Mouse (Mus musculus) MEL (cell line): ENCODE data around the gene Fnbp1l. TPM values are rescaled to one million over a fixed set of nuclear protein-coding genes. Genes with fewer than 3 reads are reported as not detected.

Experiments used
- DNase-seq: peaks from one replicate; pipeline ENCODE4 v3.0.0; 2011; ENCODE audit warnings: low read depth, low spot score
- H3K27ac ChIP-seq: 2 replicates; pipeline ENCODE4 v1.5.1; 2012; ENCODE audit warnings: low read depth, mild to moderate bottlenecking, control low read depth, low read length, moderate library complexity; ENCODE audit not compliant: control insufficient read depth
- H3K27me3 ChIP-seq, 2 experiments: fragments of 150-350 bp in 1 of 2; sonication (generic) in 1 of 2; 2 replicates each; pipeline ENCODE4 v1.6.1; 2012; ENCODE audit warnings: low read length in 2 of 2, mild to moderate bottlenecking in 2 of 2, improper control_type of control experiment in 1 of 2, moderate library complexity in 1 of 2; ENCODE audit not compliant: insufficient read depth in 2 of 2, control insufficient read depth in 1 of 2
- H3K36me3 ChIP-seq, 2 experiments: 2 replicates each; pipeline ENCODE4 v1.6.1; 2012 to 2014; ENCODE audit warnings: low read length in 2 of 2, improper control_type of control experiment in 1 of 2, inconsistent platforms in 1 of 2, mild to moderate bottlenecking in 1 of 2; ENCODE audit not compliant: insufficient read depth in 2 of 2, control insufficient read depth in 1 of 2
- H3K4me1 ChIP-seq, 2 experiments: fragments of 150-350 bp in 1 of 2; sonication (generic) in 1 of 2; 2 replicates each; pipeline ENCODE4 v1.6.1; 2012; ENCODE audit warnings: low read length in 2 of 2, improper control_type of control experiment in 1 of 2, mild to moderate bottlenecking in 1 of 2; ENCODE audit not compliant: insufficient read depth in 2 of 2, control insufficient read depth in 1 of 2
- H3K4me3 ChIP-seq, 2 experiments: fragments of 150-350 bp in 1 of 2; sonication (generic) in 1 of 2; 2 replicates each; pipeline ENCODE4 v1.5.1; 2012; ENCODE audit warnings: low read depth in 2 of 2, low read length in 2 of 2, mild to moderate bottlenecking in 2 of 2, moderate library complexity in 2 of 2, control low read depth in 1 of 2, improper control_type of control experiment in 1 of 2; ENCODE audit not compliant: control insufficient read depth in 1 of 2, insufficient read depth in 1 of 2
- H3K79me2 ChIP-seq: 2 replicates; pipeline ENCODE4 v1.6.1; 2012; ENCODE audit warnings: mild to moderate bottlenecking, low read length, moderate library complexity; ENCODE audit not compliant: control insufficient read depth, poor library complexity, insufficient read depth
- H3K9ac ChIP-seq: 2 replicates; pipeline ENCODE4 v1.6.1; 2012; ENCODE audit warnings: low read depth, mild to moderate bottlenecking, control low read depth, low read length, moderate library complexity; ENCODE audit not compliant: control insufficient read depth, poor library complexity, severe bottlenecking
- H3K9me3 ChIP-seq: fragments of 150-350 bp; sonication (generic); replicated peaks from 2 replicates; pipeline ENCODE4 v1.6.1; 2012; ENCODE audit warnings: mild to moderate bottlenecking, low read length, improper control_type of control experiment, moderate library complexity; ENCODE audit not compliant: insufficient read depth
- BHLHE40 ChIP-seq: IDR thresholded peaks from 2 replicates; pipeline ENCODE4 v1.6.1; 2012; ENCODE audit warnings: low read depth, mild to moderate bottlenecking, inconsistent platforms, low read length, improper control_type of control experiment, borderline replicate concordance
- CHD1 ChIP-seq: IDR thresholded peaks from 2 replicates; pipeline ENCODE4 v1.6.1; 2012; ENCODE audit warnings: low read depth, mild to moderate bottlenecking, inconsistent platforms, low read length, improper control_type of control experiment
- CHD2 ChIP-seq: IDR thresholded peaks from 2 replicates; pipeline ENCODE4 v1.6.1; 2011; ENCODE audit warnings: low read length, improper control_type of control experiment
- EP300 ChIP-seq, 2 experiments: IDR thresholded peaks; 2 replicates each; pipeline ENCODE4 v1.6.1; 2011; ENCODE audit warnings: improper control_type of control experiment in 2 of 2, low read length in 2 of 2, low read depth in 1 of 2, mild to moderate bottlenecking in 1 of 2
- ETS1 ChIP-seq: IDR thresholded peaks from 2 replicates; pipeline ENCODE4 v1.6.1; 2012; ENCODE audit warnings: low read depth, mild to moderate bottlenecking, inconsistent platforms, low read length, improper control_type of control experiment, moderate library complexity
- GATA1 ChIP-seq: IDR thresholded peaks from 2 replicates; pipeline ENCODE4 v1.6.1; 2011; ENCODE audit warnings: low read depth, low read length, improper control_type of control experiment
- JUND ChIP-seq: IDR thresholded peaks from 2 replicates; pipeline ENCODE4 v1.6.1; 2011; ENCODE audit warnings: low read depth, mild to moderate bottlenecking, improper control_type of control experiment, low read length
- KAT2A ChIP-seq: conservative IDR thresholded peaks from 2 replicates; pipeline ENCODE4 v1.6.1; 2012; ENCODE audit warnings: low read depth, low read length, improper control_type of control experiment, inconsistent platforms
- MAFK ChIP-seq: IDR thresholded peaks from 2 replicates; pipeline ENCODE4 v1.6.1; 2011; ENCODE audit warnings: low read depth, mild to moderate bottlenecking, low read length, improper control_type of control experiment, borderline replicate concordance
- MAX ChIP-seq: IDR thresholded peaks from 2 replicates; pipeline ENCODE4 v1.6.1; 2011; ENCODE audit warnings: low read length, improper control_type of control experiment
- MAZ ChIP-seq: IDR thresholded peaks from 2 replicates; pipeline ENCODE4 v1.6.1; 2012; ENCODE audit warnings: low read depth, mild to moderate bottlenecking, inconsistent platforms, low read length, improper control_type of control experiment
- MEF2A ChIP-seq: IDR thresholded peaks from 2 replicates; pipeline ENCODE4 v1.6.1; 2014; ENCODE audit warnings: low read depth, mild to moderate bottlenecking, inconsistent platforms, low read length, improper control_type of control experiment; ENCODE audit not compliant: poor library complexity, insufficient replicate concordance, severe bottlenecking; ENCODE audit errors: extremely low read depth
- MXI1 ChIP-seq: IDR thresholded peaks from 2 replicates; pipeline ENCODE4 v1.6.1; 2011; ENCODE audit warnings: mild to moderate bottlenecking, low read depth, low read length, improper control_type of control experiment
- MYB ChIP-seq: IDR thresholded peaks from 2 replicates; pipeline ENCODE4 v1.6.1; 2011; ENCODE audit warnings: mild to moderate bottlenecking, low read depth, low read length, improper control_type of control experiment
- MYC ChIP-seq: IDR thresholded peaks from 2 replicates; pipeline ENCODE4 v1.6.1; 2011; ENCODE audit warnings: low read depth, mild to moderate bottlenecking, low read length, improper control_type of control experiment, moderate library complexity
- NELFE ChIP-seq: IDR thresholded peaks from 2 replicates; pipeline ENCODE4 v1.6.1; 2011; ENCODE audit warnings: low read depth, low read length, improper control_type of control experiment
- NRF1 ChIP-seq: IDR thresholded peaks from 2 replicates; pipeline ENCODE4 v1.6.1; 2014; ENCODE audit warnings: low read depth, mild to moderate bottlenecking, inconsistent platforms, low read length, improper control_type of control experiment, moderate library complexity; ENCODE audit not compliant: poor library complexity, insufficient read depth, severe bottlenecking
- RCOR1 ChIP-seq: IDR thresholded peaks from 2 replicates; pipeline ENCODE4 v1.6.1; 2012; ENCODE audit warnings: low read depth, mild to moderate bottlenecking, inconsistent platforms, low read length, improper control_type of control experiment
- TBP ChIP-seq: IDR thresholded peaks from 2 replicates; pipeline ENCODE4 v1.8.0; 2011; ENCODE audit warnings: low read depth, low read length, improper control_type of control experiment
- TCF12 ChIP-seq: IDR thresholded peaks from 2 replicates; pipeline ENCODE4 v1.6.1; 2014; ENCODE audit warnings: low read depth, mild to moderate bottlenecking, inconsistent platforms, low read length, improper control_type of control experiment, moderate library complexity
- UBTF ChIP-seq: IDR thresholded peaks from 2 replicates; pipeline ENCODE4 v1.6.1; 2012; ENCODE audit warnings: low read depth, mild to moderate bottlenecking, inconsistent platforms, low read length, improper control_type of control experiment, moderate library complexity, borderline replicate concordance; ENCODE audit not compliant: insufficient read depth
- USF2 ChIP-seq, 2 experiments: IDR thresholded peaks; 2 replicates each; pipeline ENCODE4 v1.6.1; 2011 to 2012; ENCODE audit warnings: improper control_type of control experiment in 2 of 2, low read length in 2 of 2, borderline replicate concordance in 1 of 2, inconsistent platforms in 1 of 2, low read depth in 1 of 2, mild to moderate bottlenecking in 1 of 2; ENCODE audit not compliant: insufficient read depth in 1 of 2
- ZKSCAN1 ChIP-seq: IDR thresholded peaks from 2 replicates; pipeline ENCODE4 v1.6.1; 2012; ENCODE audit warnings: low read depth, mild to moderate bottlenecking, inconsistent platforms, low read length, improper control_type of control experiment, moderate library complexity
- ZMIZ1 ChIP-seq: IDR thresholded peaks from 2 replicates; pipeline ENCODE4 v1.6.1; 2012; ENCODE audit warnings: low read depth, mild to moderate bottlenecking, inconsistent platforms, low read length, improper control_type of control experiment, moderate library complexity
- polyA plus RNA-seq, 2 experiments: library from polyadenylated mRNA; stranded (reverse) in 1 of 2; unstranded in 1 of 2; fragments of >175 nt in 1 of 2; fragments of >200 nt in 1 of 2; gene quantifications; 2 replicates each; pipeline versions ENCODE4 v1.2.1 to v1.2.4; 2012; ENCODE audit warnings: low replicate concordance in 2 of 2, low read depth in 1 of 2; ENCODE audit not compliant: insufficient read length in 2 of 2, insufficient read depth in 1 of 2, missing spikeins in 1 of 2
- total RNA-seq: library from RNA; depleted of rRNA; stranded (reverse); fragments of 300-350 nt; gene quantifications from 2 replicates; pipeline ENCODE4 v1.2.3, GENCODE M21; 2012

Gene Fnbp1l
- total and polyA plus RNA-seq, 3 experiments = not detected

GRCm38 (mm10) chr3:122540918-122541317 is 78.6 kb downstream of the Fnbp1l start:
- H3K36me3 ChIP-seq = no peaks in the 10 kb centered on the region
- no peaks in the 10 kb centered on the region for H3K4me1 ChIP-seq
- no peak overlapping the region for H3K9ac ChIP-seq
- TF ChIP-seq TBP (no peak), NRF1 (no peak), ETS1 (no peak), CHD1 (no peak), TCF12 (no peak), NELFE (no peak), USF2 (IDR thresholded peaks at IDR 0.05; ENCODE audit: borderline replicate concordance in 1 of 2, insufficient read depth in 1 of 2, low read depth in 1 of 2, low read length in 2 of 2) (no peak), MAX (no peak), MAZ (no peak), KAT2A (no peak), MXI1 (no peak), MEF2A (no peak), JUND (no peak), ZMIZ1 (no peak), CHD2 (no peak), ZKSCAN1 (no peak), GATA1 (no peak), RCOR1 (no peak), MYC (no peak), UBTF (no peak)
- H3K27me3 ChIP-seq = no peaks in the 10 kb centered on the region
- no peak overlapping the region for H3K4me3 ChIP-seq
- no peak overlapping the region for H3K27ac ChIP-seq
- DNase-seq = no peak
- H3K9me3 ChIP-seq = no peaks in the 10 kb centered on the region
- H3K79me2 ChIP-seq = no peaks in the 10 kb centered on the region

GRCm38 (mm10) chr3:122539961-122540690 is 79.4 kb downstream of the Fnbp1l start:
- Histone ChIP-seq H3K27me3 (no peaks in the 10 kb centered on the region), H3K4me3 (no peak overlapping the region), H3K36me3 (no peaks in the 10 kb centered on the region), H3K4me1 (no peaks in the 10 kb centered on the region), H3K27ac (no peak overlapping the region), H3K9ac (no peak overlapping the region), H3K9me3 (no peaks in the 10 kb centered on the region), H3K79me2 (no peaks in the 10 kb centered on the region)
- no peak for TF ChIP-seq MYB
- TF ChIP-seq MAFK = no peak
- TF ChIP-seq TBP = no peak
- TF ChIP-seq BHLHE40 = no peak
- no peak for TF ChIP-seq EP300 (IDR thresholded peaks at IDR 0.05; ENCODE audit: low read depth in 1 of 2, low read length in 2 of 2)
- no peak for DNase-seq
